Mouse (Mus musculus) skeletal muscle tissue, adult 2 months (tissue): ENCODE measurements at regions not wholly inside any gene's neighbourhood (a gene's known extent, or its start where the extent isn't known, plus 50 kb on each side); places are given as distances from the start of the nearest gene placed in this dataset.

Experiments used
- DNase-seq: peaks from one replicate; pipeline ENCODE4 v3.0.0-alpha.2; 2012; ENCODE audit warnings: low read depth, low spot score

GRCm38 (mm10) chr15:96944741-96945140 is 111.0 kb downstream of the Slc38a4 start:
- no peak for DNase-seq

DNA sequence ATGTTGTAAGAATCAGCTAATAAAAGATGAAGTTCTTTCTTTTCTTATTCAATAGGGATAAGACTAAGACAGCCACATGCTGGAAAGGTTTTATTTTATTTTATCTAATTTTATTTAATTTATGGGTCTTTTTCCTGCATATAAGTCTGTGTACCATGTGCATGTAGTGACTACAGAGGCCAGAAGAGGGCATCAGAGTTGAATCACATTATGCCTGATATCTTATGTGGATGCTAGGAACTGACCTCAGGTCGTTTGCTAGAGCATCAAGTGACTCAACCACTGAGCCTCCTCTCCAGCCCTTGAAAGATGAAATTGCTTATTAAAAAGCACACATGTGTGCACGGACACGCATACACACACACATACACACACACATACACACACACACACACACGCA is 113.1 kb downstream of the Slc38a4 start:
- DNase-seq, result no peak

DNA sequence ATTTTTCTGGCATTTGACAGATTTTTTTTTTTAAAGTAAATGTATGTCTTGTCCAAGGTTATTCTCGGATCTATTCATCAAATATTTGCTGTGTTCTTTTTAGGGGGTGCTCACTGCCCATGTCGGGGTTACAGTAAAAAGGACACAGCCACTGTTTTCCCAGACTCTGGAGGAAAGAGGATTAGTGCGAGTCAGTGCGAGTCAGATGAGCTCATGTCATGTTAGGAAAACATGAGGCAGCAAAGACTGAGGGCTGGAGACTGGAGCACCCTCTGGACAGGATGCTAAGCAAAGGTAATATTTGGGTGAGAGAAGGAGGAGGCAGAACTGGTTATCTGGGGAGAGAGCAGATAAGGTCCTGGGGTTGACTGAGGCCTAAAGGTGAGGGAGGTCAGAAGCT is 117.3 kb downstream of the Slc38a4 start:
- no peak for DNase-seq

GRCm38 (mm10) chr15:96937623-96938022 is 118.1 kb downstream of the Slc38a4 start:
- DNase-seq, result no peak

GRCm38 (mm10) chr15:96936705-96937346 is 118.9 kb downstream of the Slc38a4 start:
- peak; percentile 92 for DNase-seq

DNA sequence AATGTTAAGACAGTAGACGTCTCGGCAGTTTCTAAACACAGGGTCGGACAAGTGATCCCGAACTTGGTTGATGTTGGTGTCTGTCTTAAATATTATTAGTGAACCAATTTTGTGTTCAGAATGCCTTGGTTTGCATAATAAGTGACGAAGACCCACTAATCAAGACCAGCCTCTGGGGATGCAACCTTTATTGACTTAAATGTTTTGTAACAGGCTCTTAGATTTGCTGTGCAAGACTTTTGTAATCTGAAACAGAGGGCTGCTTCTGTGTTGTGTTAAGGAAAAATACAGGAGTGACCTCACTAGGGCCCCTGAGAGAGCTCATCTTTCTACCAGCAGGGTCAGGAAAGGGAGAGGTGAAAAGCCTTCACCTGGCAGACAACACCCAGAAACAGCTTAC is 119.5 kb downstream of the Slc38a4 start:
- DNase-seq, result no peak

DNA sequence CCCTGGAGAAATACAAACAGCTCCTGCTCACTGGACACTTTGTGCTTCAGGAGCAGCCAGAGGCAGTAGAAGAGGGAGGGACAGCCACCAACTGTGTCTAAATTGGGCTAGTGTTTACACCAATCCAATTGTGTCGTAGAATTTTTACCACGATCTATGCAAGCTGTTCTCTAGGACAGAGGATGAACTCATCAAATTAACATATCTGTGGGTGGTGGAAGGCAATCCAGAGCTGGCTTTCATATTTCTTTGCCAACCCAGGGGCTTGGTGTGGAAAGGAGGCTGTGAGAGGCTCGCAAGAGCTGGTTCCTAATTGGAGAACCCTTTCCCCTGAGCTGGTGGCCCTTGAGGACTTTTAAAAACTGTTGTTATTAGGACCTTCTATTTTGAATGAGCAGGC is 122.3 kb downstream of the Slc38a4 start:
- no peak for DNase-seq

GRCm38 (mm10) chr15:96930531-96930930 is 125.2 kb downstream of the Slc38a4 start:
- DNase-seq, result no peak

DNA sequence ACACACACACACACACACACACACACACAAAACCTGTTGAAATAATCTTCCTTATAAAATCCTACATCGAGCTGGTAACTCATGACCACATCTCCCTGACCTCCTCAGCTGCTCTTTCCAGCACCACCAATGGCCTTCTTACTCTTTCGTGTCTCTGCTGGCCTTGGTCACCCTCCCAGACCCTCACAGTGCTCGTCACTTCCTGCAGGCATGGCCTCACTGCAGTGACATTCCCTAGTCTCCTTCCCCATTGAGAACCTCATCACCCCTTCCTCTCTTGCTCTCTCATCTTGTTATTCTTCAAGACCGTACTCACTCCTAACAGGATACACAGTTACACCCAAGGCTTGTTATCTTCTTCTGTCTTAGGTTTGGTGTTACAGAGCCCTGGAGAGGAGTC is 126.0 kb downstream of the Slc38a4 start:
- DNase-seq, result no peak

- no peak for DNase-seq
Observed at GRCm38 (mm10) chr15:96928692-96929091, 127.1 kb downstream of the Slc38a4 start.

DNA sequence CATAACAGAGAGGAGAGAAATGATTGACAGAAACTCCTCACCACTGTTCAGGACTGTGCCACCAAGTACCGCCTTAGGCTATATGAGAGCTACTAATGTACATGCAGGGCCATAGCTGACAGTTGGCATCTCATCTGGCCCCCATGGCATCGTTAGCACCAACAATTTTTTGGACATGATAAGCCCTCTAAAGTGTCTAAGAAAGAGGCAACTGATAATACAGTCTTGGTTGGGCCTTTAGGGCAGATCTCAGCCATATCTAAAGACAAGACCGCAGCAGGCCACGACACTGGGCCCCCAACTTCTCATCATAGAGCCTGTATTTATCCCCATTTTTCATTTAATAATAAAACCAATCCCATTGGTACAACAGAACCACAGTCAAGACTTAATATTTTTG is 128.1 kb downstream of the Slc38a4 start:
- no peak for DNase-seq

DNA sequence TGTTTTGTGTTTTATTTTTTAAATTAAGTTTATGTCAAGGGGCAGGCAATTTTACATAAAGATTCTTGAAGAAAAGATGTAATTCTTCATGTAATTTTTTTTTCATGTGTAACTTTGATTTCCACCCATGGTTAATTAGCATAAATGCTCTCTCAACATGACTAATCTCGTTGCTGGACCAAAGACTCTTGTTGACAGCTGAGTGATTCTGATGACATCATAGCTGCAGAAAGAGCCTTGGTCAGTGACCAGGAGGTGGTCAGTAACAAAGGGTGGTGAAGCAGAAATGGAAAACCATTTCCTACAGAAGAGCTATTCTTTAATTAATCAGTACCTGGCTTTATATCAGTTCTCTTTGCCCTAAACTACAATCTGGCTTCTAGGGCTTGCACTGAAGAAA is 129.1 kb downstream of the Slc38a4 start:
- no peak for DNase-seq

GRCm38 (mm10) chr15:96916586-96916985 is 139.2 kb downstream of the Slc38a4 start:
- DNase-seq, result peak; percentile 54

GRCm38 (mm10) chr15:96915544-96915943 is 140.2 kb downstream of the Slc38a4 start:
- DNase-seq, result peak; percentile 94

GRCm38 (mm10) chr15:96914988-96915387 is 140.8 kb downstream of the Slc38a4 start:
- DNase-seq, result no peak

GRCm38 (mm10) chr15:96905520-96905919 is 150.2 kb downstream of the Slc38a4 start:
- no peak for DNase-seq

GRCm38 (mm10) chr15:96903461-96903860 is 152.3 kb downstream of the Slc38a4 start:
- no peak for DNase-seq

DNA sequence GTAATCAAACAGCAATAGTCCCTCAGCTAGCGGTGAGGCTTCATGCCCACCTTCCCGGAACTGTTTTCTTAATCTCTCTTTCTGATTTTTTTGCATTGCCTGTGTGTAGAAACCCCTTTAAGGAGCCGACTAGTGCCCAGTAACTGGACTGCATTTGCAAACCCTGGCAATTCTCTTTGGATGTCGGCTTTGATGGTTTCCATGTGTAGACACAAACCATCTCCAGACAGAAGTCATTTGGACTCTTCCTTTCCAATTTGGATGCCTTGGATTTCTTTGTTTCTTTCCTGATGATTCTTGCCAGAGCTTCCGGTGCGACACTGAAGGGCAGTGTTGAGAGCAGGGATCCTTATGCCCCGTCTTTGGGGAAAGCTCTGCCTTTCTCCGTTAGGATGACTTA is 153.0 kb downstream of the Slc38a4 start:
- DNase-seq, result no peak

DNA sequence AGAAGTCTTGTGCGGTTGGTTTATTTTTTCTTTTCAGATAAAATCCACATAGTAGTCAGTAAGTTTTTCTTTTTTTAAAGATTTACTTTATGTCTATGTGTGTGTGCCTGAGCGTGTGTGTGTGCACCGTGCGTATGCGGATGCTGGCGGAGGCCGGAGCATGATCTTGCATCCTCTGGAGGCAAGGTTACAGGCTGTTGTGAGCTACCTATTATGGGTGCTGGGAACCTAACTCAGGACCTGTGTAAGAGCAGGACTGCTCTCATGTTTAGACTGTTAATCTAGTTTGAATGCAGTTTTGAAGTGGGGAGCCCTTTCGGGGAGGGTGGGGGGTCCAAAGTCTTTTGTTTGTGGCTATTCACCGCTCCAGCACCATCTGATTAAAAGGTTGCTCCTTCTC is 154.1 kb downstream of the Slc38a4 start:
- no peak for DNase-seq

DNA sequence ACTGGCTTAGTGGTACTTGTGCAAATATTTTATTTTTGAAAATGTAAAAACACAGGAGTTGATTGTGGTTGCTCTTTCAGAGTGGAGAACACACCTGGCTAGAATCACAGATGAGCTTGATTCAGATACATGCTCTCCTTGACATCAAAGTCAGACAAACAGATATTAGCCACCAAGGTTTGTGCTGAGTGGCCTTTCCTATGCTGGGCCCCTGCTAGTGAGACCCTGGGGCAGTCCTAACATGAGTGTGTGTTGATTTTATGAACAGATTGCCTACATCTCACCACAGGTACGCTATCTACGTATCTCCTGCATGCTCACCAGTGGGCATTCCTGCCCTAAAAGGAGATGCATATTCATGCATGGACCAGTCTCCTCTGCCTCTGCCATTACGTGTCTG is 157.5 kb downstream of the Slc38a4 start:
- no peak for DNase-seq

DNA sequence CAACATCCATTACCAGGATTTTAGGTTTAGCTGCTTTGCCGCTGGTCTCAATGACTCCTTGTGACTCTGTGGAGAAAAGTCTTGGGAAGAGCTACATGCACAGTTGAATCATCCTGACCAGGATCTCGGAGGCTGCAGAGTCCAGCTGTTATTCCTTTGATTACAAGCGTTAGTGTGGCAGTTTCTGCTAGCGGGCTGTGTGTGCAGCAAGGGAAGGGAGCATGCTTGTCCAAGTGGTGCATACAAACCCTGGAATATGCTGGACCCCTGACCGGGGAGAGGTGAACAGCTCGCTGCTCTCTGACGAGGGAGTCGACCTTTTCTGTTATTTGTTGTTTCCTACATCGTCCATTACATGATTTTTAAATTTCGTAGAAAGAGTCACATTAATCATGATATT is 170.9 kb downstream of the Slc38a4 start:
- DNase-seq, result no peak

DNA sequence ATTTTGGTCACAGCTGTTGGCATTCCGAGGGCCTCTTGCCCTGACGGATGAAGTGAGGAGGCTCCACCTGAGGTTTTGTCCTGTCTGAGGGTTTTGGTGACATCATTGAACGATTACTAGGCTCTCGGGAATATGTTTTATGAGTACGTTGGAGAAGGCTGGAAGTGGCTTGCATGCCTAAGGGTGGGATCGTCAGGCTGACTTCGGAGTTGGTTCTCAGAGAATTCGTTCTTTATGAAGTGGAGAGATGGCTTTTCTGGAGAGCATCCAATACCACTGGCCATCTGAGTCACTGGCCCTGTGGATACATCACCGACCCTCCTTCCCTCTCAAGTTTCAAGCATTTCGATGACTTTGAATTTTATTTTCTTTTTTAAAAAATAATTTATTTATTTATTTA is 172.0 kb downstream of the Slc38a4 start:
- no peak for DNase-seq

GRCm38 (mm10) chr15:96882211-96882610 is 173.5 kb downstream of the Slc38a4 start:
- DNase-seq, result no peak

GRCm38 (mm10) chr15:96881519-96882170 is 174.1 kb downstream of the Slc38a4 start:
- DNase-seq, result no peak
